Mouse (Mus musculus) gastrocnemius, postnatal 36 days (tissue): ENCODE results near the gene Tpbgl. TPM values are rescaled to one million over a fixed set of nuclear protein-coding genes. Genes with fewer than 3 reads are reported as not detected.

Experiments
- DNase-seq, 2 experiments: peaks; one replicate each; pipeline ENCODE4 v3.0.0; 2022
- intact Hi-C: fragments of 180-260 bp; cut with DNase I; formaldehyde crosslinking; loops from one replicate; pipeline ENCODE4 v1.15.1; 2025
- total RNA-seq, 2 experiments: library from RNA; stranded (reverse); gene quantifications; 2 replicates each; pipeline ENCODE4 v1.2.3; 2021

Gene Tpbgl
- total RNA-seq, 2 experiments from 2014 or later, result 56.4 to 57.7 TPM

DNA sequence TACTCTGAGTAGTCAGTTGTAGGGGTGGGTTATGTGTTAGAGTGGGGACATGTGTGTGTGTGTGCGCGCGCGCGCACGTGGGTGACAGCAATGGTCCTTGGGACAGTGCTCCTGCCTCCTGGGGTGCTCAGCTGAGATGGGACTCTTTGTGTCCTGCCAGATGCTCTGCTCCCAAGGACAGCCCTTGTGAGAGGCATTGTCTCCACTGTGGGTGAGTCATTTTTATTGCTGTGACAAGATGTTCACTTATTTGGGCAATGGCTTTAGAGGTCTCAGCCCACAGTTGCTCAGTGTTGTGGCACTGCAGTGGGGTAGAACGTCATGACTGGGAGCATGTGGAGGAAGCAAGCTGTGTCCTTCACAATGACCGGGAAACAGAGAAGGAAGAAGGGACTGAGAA, 40.9 kb downstream of the Tpbgl start:
- intact Hi-C loops, result no loop called here

DNA sequence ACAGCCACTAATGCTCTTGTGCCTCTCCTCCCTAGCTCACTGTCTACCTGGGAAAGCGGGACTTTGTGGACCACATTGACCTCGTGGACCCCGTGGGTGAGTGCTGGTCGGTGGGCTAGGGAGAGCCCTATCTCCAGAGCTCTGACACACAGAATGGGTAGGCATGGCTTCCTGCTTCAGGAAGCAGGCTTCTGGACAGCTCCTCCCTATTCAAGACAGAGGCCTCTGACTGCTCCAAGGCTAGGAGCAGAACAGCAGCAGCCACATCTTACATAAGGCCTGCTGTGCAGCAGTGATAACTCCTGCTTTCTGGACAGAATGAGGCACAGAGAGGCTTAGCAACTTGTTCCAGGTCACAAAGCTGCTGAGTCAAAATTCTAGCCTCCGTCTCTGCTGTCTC, 43.3 kb downstream of the Tpbgl start:
- no peak for DNase-seq
- intact Hi-C loops, result no loop called here

More for the DNA sequence above, 40.9 kb downstream of the Tpbgl start:
- no peak for DNase-seq

DNA sequence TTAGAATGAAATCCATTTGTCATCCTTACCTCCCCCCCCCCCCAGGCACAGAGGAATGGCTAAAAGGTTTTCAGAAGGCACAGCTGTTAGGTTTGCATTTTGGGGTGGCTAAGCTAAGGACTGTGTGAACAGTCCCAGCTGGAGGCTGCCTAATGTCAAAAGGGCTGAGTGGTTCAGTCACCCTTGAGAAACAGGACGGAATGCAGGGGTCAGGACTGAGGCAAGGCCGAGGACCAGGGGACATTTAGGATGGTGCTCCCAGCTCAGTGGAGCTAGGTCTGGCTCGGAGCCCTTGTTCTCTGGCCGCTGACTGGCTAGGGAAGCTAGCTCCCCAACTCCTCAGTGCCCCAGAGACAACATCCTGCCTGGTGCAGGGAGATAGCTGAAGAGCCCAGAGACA, 44.0 kb downstream of the Tpbgl start:
- intact Hi-C loops, result no loop called here
- no peak for DNase-seq

DNA sequence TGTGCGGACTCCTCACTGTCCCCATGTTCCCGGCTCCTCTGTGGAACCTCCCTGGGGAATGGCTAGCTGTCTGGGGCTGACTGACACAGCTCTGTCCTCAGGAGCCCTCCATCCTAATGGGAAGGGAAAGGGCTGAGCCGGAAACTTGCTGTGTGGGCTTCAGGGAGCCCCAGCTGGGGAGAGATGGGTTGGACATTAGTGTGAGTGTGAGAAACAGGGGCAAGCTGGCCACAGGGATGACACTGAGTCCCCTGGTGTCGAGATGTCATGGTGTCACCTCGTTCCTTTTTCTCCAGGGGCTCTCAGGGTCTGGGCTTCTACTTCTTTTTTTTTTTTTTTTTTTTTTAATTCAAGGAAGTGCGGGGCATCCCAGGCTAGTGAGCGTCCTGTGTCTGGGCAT, 44.6 kb downstream of the Tpbgl start:
- intact Hi-C loops, result no loop called here
- DNase-seq, result no peak

DNA sequence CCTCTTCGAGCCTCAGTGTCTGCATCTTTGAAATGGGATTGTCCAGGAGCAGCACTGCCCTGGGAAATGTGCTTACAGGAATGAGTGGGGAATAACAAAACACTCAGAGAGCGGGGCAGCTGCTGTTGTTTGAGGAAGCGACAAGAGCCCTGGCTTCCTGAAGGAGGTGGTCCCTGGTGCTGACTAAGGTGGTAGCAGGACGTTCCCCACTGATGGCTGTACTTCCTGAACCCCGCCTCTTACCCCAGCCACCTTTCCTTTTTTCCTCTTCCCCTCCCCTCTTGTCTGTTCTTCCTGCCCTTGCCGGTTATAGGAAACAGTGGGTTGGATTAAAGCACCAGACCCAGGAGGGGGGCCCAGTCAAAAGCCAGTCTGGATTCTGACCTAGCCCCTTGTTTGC, 46.7 kb downstream of the Tpbgl start:
- DNase-seq, result no peak
- intact Hi-C loops, result no loop called here

DNA sequence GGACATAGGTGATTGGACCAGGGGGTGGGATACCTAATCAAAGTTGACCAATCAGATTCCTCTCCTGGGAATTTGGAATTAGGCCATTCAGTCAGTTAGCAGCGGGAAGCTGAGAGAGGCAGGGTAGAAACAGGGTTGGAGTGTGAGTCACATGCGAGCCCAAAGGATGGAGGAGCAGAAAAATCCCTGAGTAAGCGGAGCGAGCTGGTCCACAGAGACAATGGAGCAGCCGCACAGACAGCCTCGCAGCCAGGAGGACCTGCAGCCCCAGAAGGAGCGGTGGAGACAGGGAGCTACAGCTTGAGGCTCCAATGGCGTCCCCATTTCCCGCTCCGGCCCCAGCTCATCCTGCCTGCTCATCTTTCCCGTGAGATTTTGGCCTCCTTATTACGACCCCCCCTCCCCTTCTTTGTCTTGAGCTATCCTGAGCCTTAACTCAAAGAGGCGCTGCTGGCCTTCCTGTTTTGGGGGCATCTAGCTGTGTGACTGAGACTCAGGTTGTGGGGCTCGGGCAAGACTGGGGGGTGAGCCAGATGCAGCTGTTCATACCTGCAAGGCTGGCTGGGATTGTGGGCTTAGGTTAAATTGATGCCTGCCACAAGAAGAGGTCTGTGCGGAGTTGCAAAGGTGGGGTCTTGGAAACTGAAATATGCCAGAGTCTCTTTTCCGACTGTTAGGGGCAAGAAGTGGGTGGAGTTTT, 47.3 kb downstream of the Tpbgl start:
- no peak for DNase-seq
- intact Hi-C loops, result no loop called here

DNA sequence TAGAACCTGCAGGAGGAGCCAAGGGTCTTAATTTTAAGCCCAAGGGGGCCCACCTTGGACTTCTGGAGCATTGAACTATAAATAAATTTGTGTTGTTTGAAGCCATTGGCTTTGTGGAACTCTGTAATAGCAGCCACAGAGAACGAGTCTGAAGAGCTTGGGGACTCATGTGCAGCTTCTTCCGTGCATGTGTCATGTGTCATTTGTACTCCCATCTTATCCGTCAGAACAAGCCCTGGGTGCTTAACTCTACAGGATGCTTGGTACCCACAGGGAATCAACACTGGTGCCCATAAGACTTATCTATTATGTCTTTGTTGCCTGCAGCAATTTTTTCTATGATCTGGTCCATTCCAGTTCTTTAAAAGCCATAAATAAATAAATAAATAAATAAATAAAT, 48.7 kb downstream of the Tpbgl start:
- intact Hi-C loops, result no loop called here
- no peak for DNase-seq

Other genes starting within 250 kb of the Tpbgl start
- 1 to 10 TPM; 2.6 to 4.6 TPM for gene Gdpd5, start 245.7 kb downstream of the Tpbgl start, total RNA-seq
- not detected for gene Klhl35, start 161.1 kb downstream of the Tpbgl start, total RNA-seq
- 100 to 1,000 TPM; 210 to 242 TPM for gene Rps3, start 143.4 kb downstream of the Tpbgl start, total RNA-seq
- gene Arrb1, start 91.6 kb downstream of the Tpbgl start, total RNA-seq, result 1 to 10 TPM; 7.8 to 8.6 TPM
- gene Slco2b1, start 84.2 kb upstream of the Tpbgl start, total RNA-seq, result 1 to 10 TPM; 4.2 to 6.7 TPM
- not detected for gene Olfr520, start 103.2 kb upstream of the Tpbgl start, total RNA-seq
- not detected for gene Olfr521, start 136.4 kb upstream of the Tpbgl start, total RNA-seq
- 1 to 10 TPM; 2.4 to 3.4 TPM for gene Neu3, start 201.3 kb upstream of the Tpbgl start, total RNA-seq
- gene Xrra1, start 232.0 kb upstream of the Tpbgl start, total RNA-seq, result under 1 TPM in 1 of 2 experiments, not detected in 1; 0.33 TPM
- 10 to 100 TPM; 67.1 to 75.1 TPM for gene Spcs2, start 236.4 kb upstream of the Tpbgl start, total RNA-seq